Mouse (Mus musculus) heart, embryonic 14.5 days (tissue): Measurements from ENCODE around the gene Nhp2. TPM values are rescaled to one million over a fixed set of nuclear protein-coding genes. Genes with fewer than 3 reads are reported as not detected.
"Not testable (repeated sequence)": the region's sequence is repeated elsewhere in the genome, so short reads cannot be mapped to it uniquely, and the experiment has no call there.

Experiments
- ATAC-seq: fragments of 200-750 bp; cut with Nextera tagmentation; 2 replicates; pipeline ENCODE4 v1.8.0; 2017; ENCODE audit warnings: low read depth, moderate TSS enrichment; ENCODE audit not compliant: insufficient number of reproducible peaks, insufficient read depth, low FRiP score
- H3K27ac ChIP-seq, 2 experiments: fragments of 200-500 bp in 1 of 2; fragments of 300-500 bp in 1 of 2; sonication (generic) in 1 of 2; replicated peaks in 1 of 2; 2 replicates each; pipeline ENCODE4 v1.5.1; 2012 to 2014; ENCODE audit warnings: low read depth in 2 of 2, low read length in 2 of 2, control low read depth in 1 of 2, mild to moderate bottlenecking in 1 of 2, mixed read lengths in 1 of 2; ENCODE audit not compliant: control insufficient read depth in 1 of 2, insufficient read depth in 1 of 2
- H3K27me3 ChIP-seq: fragments of 300-500 bp; sonication (generic); 2 replicates; pipeline ENCODE4 v1.6.1; 2014; ENCODE audit warnings: mild to moderate bottlenecking, low read length, control low read depth; ENCODE audit not compliant: control insufficient read depth, insufficient read depth
- H3K36me3 ChIP-seq: fragments of 300-500 bp; sonication (generic); 2 replicates; pipeline ENCODE4 v1.6.1; 2014; ENCODE audit warnings: mild to moderate bottlenecking, control low read depth, low read length, mixed read lengths; ENCODE audit not compliant: control insufficient read depth, insufficient read depth
- H3K4me1 ChIP-seq, 2 experiments: fragments of 200-500 bp in 1 of 2; fragments of 300-500 bp in 1 of 2; sonication (generic) in 1 of 2; 2 replicates each; pipeline ENCODE4 v1.6.1; 2012 to 2014; ENCODE audit warnings: low read length in 2 of 2, control low read depth in 1 of 2, mixed read lengths in 1 of 2; ENCODE audit not compliant: control insufficient read depth in 2 of 2, insufficient read depth in 2 of 2
- H3K4me2 ChIP-seq: fragments of 300-500 bp; sonication (generic); 2 replicates; pipeline ENCODE4 v1.6.1; 2014; ENCODE audit warnings: mild to moderate bottlenecking, low read length
- H3K4me3 ChIP-seq, 2 experiments: fragments of 200-500 bp in 1 of 2; fragments of 300-500 bp in 1 of 2; sonication (generic) in 1 of 2; 2 replicates each; pipeline ENCODE4 v1.5.1; 2012 to 2014; ENCODE audit warnings: low read length in 2 of 2, mild to moderate bottlenecking in 2 of 2, control low read depth in 1 of 2, low read depth in 1 of 2, moderate library complexity in 1 of 2; ENCODE audit not compliant: control insufficient read depth in 1 of 2, insufficient read depth in 1 of 2
- H3K9ac ChIP-seq: fragments of 300-500 bp; sonication (generic); 2 replicates; pipeline ENCODE4 v1.6.1; 2014; ENCODE audit warnings: mild to moderate bottlenecking, low read length
- H3K9me3 ChIP-seq: fragments of 300-500 bp; sonication (generic); 2 replicates; pipeline ENCODE4 v1.6.1; 2016; ENCODE audit warnings: low read length, control low read depth; ENCODE audit not compliant: control insufficient read depth
- WGBS: fragments of 180-500 bp; shearing (Covaris S2); extraction: QIAGEN DNeasy Blood & Tissue Kit; methylation state at CpG from one replicate; pipeline ENCODE4 v1.1.7; 2014; 5-methylcytosine and 5-hydroxymethylcytosine counted together
- polyA plus RNA-seq: library from polyadenylated mRNA; unstranded; fragments of >200 nt; fragmentation: Nextera tagmentation; extraction: Ambion mirVana; gene quantifications from 2 replicates; pipeline ENCODE4 v1.2.1, GENCODE M21; 2014

Gene Nhp2
- polyA plus RNA-seq, 1 experiment from 2014 or later: 87.9 TPM

GRCm38 (mm10) chr11:51627907-51628306 is 8.4 kb downstream of the Nhp2 start:
- Histone ChIP-seq H3K9me3 (no peaks in the 10 kb centered on the region), H3K4me3 (no peak overlapping the region), H3K9ac (no peak overlapping the region), H3K4me2 (no peak overlapping the region), H3K4me1 (no peaks in the 10 kb centered on the region), H3K36me3 (peaks cover 65% of the 10 kb centered on the region), H3K27me3 (no peaks in the 10 kb centered on the region), H3K27ac (no peak overlapping the region)
- ATAC-seq: no peak
- 78% methylated on average over 8 of the region's 8 CpGs for WGBS

- H3K36me3 ChIP-seq: peaks cover 50% of the 10 kb centered on the region
- WGBS: 75% methylated on average over 15 of the region's 15 CpGs
- H3K27ac ChIP-seq: no peak overlapping the region
- H3K4me2 ChIP-seq: no peak overlapping the region
- H3K9me3 ChIP-seq: no peaks in the 10 kb centered on the region
- no peak overlapping the region for H3K9ac ChIP-seq
- H3K4me1 ChIP-seq: peaks cover 0 to 2% of the 10 kb centered on the region in 2 experiments; a peak in 1 of 4 replicates
- no peak overlapping the region for H3K4me3 ChIP-seq
- H3K27me3 ChIP-seq: no peaks in the 10 kb centered on the region
- ATAC-seq: no peak
Measured at GRCm38 (mm10) chr11:51629651-51630314, 10.2 kb downstream of the Nhp2 start.

DNA sequence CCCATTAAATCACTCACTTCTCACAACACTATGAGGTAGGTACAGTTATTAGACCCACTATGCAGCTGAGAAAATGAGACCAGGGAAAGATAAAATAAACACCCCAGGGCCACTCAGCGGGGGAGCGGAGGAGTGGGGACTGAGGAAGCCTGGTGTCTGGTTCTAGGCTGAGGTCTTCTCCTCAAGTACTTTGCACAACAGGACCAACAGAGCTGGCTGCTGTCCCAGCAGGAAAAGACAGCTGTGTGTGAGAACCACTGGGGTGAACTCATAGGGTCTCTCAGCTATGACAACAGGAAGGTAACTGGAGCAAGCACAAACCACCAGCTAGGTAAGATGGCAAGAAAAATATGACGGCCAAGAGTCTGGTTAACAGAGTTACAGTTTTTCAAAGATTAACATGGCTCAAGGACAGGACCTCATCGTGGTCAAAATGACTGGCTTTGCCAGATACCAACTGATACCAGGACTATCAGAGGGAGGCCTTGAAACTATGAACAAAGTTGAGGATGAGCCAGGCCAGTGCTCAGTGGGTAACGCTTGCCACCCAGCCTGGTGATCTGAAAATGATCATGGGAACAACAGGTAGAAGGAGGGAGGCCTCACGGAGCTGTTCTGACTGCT is 12.7 kb downstream of the Nhp2 start:
- Histone ChIP-seq H3K4me3 (no peak overlapping the region), H3K27ac (no peak overlapping the region), H3K4me2 (no peak overlapping the region), H3K4me1 (peaks cover 0 to 8% of the 10 kb centered on the region in 2 experiments; a peak in 1 of 4 replicates), H3K36me3 (peaks cover 26% of the 10 kb centered on the region), H3K9ac (no peak overlapping the region), H3K27me3 (no peaks in the 10 kb centered on the region), H3K9me3 (no peaks in the 10 kb centered on the region)
- ATAC-seq: no peak
- 85% methylated on average over 6 of the region's 6 CpGs for WGBS

DNA sequence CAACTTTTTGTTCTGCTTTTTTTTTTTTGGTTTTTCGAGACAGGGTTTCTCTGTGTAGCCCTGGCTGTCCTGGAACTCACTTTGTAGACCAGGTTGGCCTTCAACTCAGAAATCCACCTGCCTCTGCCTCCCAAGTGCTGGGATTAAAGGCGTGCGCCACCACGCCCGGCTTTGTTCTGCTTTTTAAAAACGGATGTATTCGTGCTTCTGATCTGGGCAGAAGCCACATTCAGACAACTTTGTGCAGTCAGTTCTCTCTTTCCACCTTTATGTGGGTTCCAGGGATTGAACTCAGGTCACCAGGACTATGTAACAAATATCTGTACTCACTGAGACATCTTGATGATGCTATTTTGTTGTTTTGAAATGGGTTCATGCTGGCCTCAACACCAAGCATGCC is 13.7 kb downstream of the Nhp2 start:
- Histone ChIP-seq H3K4me1 (peaks cover under 1 to 11% of the 10 kb centered on the region in 2 experiments; a peak in 3 of 4 replicates), H3K36me3 (peaks cover 16% of the 10 kb centered on the region)
- not testable (repeated sequence) for H3K9me3 ChIP-seq, H3K9ac ChIP-seq, H3K27me3 ChIP-seq, H3K4me3 ChIP-seq, H3K4me2 ChIP-seq, H3K27ac ChIP-seq, ATAC-seq
- WGBS: 92% methylated on average over 7 of the region's 7 CpGs

GRCm38 (mm10) chr11:51633721-51634120 is 14.2 kb downstream of the Nhp2 start:
- Histone ChIP-seq H3K27me3 (no peaks in the 10 kb centered on the region), H3K27ac (no peak overlapping the region), H3K9ac (no peak overlapping the region), H3K4me1 (peaks cover 2 to 11% of the 10 kb centered on the region in 2 experiments; a peak in 3 of 4 replicates), H3K4me2 (no peak overlapping the region), H3K4me3 (no peak overlapping the region), H3K36me3 (peaks cover 11% of the 10 kb centered on the region), H3K9me3 (no peaks in the 10 kb centered on the region)
- no peak for ATAC-seq
- WGBS: 84% methylated on average over 3 of the region's 3 CpGs

DNA sequence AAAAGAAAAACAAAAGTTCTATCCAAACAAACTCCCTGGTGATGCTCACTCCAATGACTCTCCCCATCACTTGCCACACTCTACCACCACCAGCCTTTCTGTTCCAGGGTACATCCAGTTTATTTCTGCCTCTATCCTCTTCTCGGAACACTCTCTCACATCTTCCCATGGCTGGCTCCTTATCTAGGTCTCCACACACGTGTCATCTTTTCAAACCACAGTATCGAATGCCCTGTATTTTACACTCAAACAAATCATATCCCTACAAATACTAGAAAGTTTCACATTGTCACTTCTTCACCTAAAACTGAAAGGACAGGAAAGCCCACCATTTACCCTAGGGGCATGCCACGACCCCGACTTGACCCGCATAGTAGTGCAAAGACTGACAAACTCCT is 15.6 kb downstream of the Nhp2 start:
- no peak for ATAC-seq
- WGBS: 8% methylated on average over 6 of the region's 6 CpGs
- no peaks in the 10 kb centered on the region for H3K9me3 ChIP-seq
- H3K4me3 ChIP-seq: peak overlapping the region; percentile 80
- no peaks in the 10 kb centered on the region for H3K27me3 ChIP-seq
- H3K4me1 ChIP-seq: peaks cover 2 to 11% of the 10 kb centered on the region in 2 experiments; a peak in 3 of 4 replicates
- H3K36me3 ChIP-seq: 0 out of 2 replicates have a peak, but pooled peaks cover 3% of the 10 kb centered on the region
- peak overlapping the region in 1 of 2 experiments; percentile 76; a peak in 2 of 4 replicates for H3K27ac ChIP-seq
- peak overlapping the region; percentile 80 for H3K9ac ChIP-seq
- H3K4me2 ChIP-seq: peak overlapping the region; percentile 82

DNA sequence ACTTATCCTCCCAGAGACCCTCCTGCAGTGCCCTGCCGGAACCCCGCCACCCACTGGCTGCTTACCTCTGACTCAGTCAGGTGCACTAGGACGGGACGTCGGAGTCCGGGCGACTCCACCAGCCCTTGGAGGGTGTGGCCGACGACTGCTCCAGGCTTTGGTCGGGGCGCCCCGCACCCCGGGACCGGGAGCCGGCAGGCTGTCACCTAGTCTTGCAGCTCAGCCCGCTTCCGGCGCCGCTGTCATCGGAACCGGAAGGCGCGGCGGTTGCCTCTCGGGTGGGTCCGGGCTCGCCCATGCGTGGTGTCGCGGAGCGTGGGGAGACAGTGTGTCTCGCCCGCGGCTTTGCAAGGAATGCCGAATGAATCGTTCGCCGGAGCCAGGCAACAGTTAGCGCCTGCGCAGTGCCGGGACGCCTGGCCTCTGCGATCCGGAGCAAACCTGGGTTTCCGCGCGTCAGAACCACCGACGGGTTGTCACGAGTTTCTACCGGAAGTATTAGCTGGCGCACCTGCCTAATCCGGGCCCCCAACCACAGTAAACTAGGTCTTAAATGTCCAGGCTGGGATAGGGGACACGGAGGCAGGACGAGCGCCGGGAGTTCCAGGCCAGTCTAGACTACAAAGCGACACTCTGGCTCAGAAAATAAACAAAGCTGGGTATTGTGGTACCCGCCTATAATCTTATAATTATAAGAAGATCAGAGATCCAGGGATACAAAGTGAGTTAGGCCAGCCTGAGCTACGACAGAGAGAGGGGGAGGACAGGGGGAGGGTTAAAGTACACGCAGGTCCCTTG is 16.2 kb downstream of the Nhp2 start, which contains the start of gene Rmnd5b:
TSS of gene Rmnd5b (minus strand) at position 372 of the 798 bp plus-strand sequence.
- Histone ChIP-seq H3K27ac (peak within 1 kb of the TSS; percentile 66 to 76), H3K9me3 (no peaks in the 10 kb centered on the region), H3K4me1 (peaks cover 2 to 11% of the 10 kb centered on the region in 2 experiments; a peak in 3 of 4 replicates), H3K4me3 (peak within 1 kb of the TSS; percentile 80), H3K4me2 (peak within 1 kb of the TSS; percentile 82), H3K9ac (peak within 1 kb of the TSS; percentile 80), H3K36me3 (0 out of 2 replicates have a peak, but pooled peaks cover 3% of the 10 kb centered on the region), H3K27me3 (no peaks in the 10 kb centered on the region)
- ATAC-seq: peak; percentile 72
- WGBS: under 1% methylated on average over 61 of the region's 61 CpGs
